Mouse (Mus musculus): ENCODE measurements around the gene Tpbgl. TPM values are rescaled to one million over a fixed set of nuclear protein-coding genes. Genes with fewer than 3 reads are reported as not detected.

Gene Tpbgl
- total and polyA plus RNA-seq, 2 experiments from 2014 or later: 0.86 to 2.1 TPM

DNA sequence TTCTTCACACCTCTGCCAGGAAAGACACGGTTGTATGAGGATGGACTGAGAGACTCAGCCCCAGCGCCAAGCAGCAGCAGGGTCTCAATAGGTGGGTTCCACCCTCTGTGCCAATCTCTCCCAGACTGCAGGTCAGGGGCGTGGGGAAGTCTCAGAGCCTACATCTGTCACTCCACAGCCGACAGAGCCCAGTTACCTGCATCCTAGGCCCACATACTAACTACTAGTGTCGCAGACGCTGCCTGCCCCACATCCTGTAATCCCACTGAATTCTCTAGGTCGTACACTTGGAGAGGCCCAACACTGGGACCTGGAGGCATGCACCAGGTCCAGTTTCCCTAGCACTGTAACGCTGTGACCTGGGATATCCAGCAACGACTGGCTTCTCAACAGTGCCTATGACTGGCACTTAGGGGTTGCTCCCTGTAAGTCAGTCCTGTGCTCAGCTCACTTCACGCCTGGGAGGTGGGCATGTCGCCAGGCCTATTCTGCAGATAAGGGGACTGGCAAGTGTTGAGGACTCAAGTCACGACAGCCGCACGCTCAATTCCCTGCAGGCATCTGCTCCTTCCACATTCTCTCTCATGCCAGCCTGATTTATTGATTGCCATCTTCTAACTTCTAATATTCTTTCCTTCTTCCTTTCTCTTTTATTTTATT is 34.8 kb upstream of the Tpbgl start:
- no peaks in the 10 kb centered on the region for H3K36me3 ChIP-seq (ENCODE audit: insufficient read depth)
- DNase-seq (peak; percentile 35), ATAC-seq (no peak)
- no peaks in the 10 kb centered on the region for H3K27me3 ChIP-seq (ENCODE audit: insufficient read depth, low read length)
- H3K9me3 ChIP-seq (ENCODE audit: low read length): no peaks in the 10 kb centered on the region
- H3K27ac ChIP-seq (ENCODE audit: low read depth, low read length): no peak overlapping the region
- H3K4me3 ChIP-seq (ENCODE audit: low read depth, low read length): no peak overlapping the region
- H3K9ac ChIP-seq: no peak overlapping the region
- no peaks in the 10 kb centered on the region for H3K4me1 ChIP-seq (ENCODE audit: insufficient read depth)
- TF ChIP-seq CTCF (IDR thresholded peaks at IDR 0.05; ENCODE audit: low read depth): no peak
- H3K4me2 ChIP-seq (ENCODE audit: low read depth): no peak overlapping the region
- WGBS: 58% methylated on average over 14 of the region's 14 CpGs

DNA sequence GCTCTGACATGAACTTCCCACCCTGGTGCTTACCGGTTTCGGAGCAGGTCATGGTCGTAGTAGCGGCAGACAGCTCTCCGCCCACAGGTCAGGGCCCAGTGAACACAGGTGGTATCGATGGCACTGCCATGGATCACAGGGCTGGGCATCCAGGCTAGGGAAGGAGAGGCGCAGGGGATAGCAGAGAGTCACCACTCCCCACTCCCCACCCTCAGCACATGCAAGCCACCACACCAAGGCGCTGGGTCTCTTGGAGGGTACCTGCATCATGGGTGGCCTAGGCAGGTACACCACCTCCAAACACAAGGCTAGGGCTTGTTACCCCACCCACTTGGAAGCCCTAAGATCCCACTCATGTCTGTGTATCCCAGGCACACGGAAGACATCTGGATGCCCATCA is 34.2 kb upstream of the Tpbgl start:
- no peak for TF ChIP-seq CTCF (IDR thresholded peaks at IDR 0.05; ENCODE audit: low read depth)
- DNase-seq: no peak
- no peak for ATAC-seq
- no peaks in the 10 kb centered on the region for H3K9me3 ChIP-seq (ENCODE audit: low read length)
- no peak overlapping the region for H3K27ac ChIP-seq (ENCODE audit: low read depth, low read length)
- H3K4me1 ChIP-seq (ENCODE audit: insufficient read depth): no peaks in the 10 kb centered on the region
- no peaks in the 10 kb centered on the region for H3K27me3 ChIP-seq (ENCODE audit: insufficient read depth, low read length)
- no peak overlapping the region for H3K4me2 ChIP-seq (ENCODE audit: low read depth)
- H3K36me3 ChIP-seq (ENCODE audit: insufficient read depth): no peaks in the 10 kb centered on the region
- H3K9ac ChIP-seq: no peak overlapping the region
- 94% methylated on average over 9 of the region's 9 CpGs for WGBS
- no peak overlapping the region for H3K4me3 ChIP-seq (ENCODE audit: low read depth, low read length)

DNA sequence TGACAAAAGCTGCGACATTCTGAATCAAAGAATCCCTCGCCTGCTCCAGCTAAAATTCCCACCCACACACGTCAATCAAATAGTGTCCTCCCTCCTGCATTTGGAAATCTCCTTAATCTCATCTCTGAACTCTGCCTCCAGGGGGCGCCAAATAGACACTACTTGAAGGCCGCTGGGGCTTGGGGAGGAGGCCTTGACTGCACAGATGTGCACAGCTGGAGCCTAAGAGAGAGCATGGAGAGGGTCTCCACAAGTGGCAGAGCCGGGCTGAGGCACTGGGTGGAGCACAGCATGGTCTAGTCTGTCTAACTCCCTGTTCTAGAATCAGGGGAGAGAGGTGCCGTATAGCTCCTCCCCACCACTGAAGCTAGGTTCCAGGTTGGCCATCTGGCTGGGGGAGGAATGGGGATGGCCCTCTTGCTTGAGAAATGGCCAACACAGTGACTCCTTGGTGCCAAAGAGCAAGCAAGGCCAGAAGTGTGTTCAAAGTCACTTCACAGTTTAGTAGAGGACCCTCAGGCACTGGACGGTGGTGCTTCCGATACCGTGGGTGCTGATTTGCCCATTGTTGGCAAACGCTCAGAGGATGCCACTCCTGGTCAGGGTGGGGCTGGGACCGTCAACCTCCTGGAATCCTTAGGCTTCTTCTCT is 32.6 kb upstream of the Tpbgl start:
- Histone ChIP-seq H3K27me3 (ENCODE audit: insufficient read depth, low read length) (no peaks in the 10 kb centered on the region), H3K9ac (no peak overlapping the region), H3K4me2 (ENCODE audit: low read depth) (no peak overlapping the region), H3K36me3 (ENCODE audit: insufficient read depth) (no peaks in the 10 kb centered on the region), H3K4me3 (ENCODE audit: low read depth, low read length) (no peak overlapping the region), H3K27ac (ENCODE audit: low read depth, low read length) (no peak overlapping the region), H3K9me3 (ENCODE audit: low read length) (no peaks in the 10 kb centered on the region), H3K4me1 (ENCODE audit: insufficient read depth) (no peaks in the 10 kb centered on the region)
- DNase-seq (peak; percentile 77), ATAC-seq (peak; percentile 66)
- WGBS: 47% methylated on average over 12 of the region's 12 CpGs
- TF ChIP-seq CTCF (IDR thresholded peaks at IDR 0.05; ENCODE audit: low read depth): peak; percentile 76

GRCm38 (mm10) chr7:99654244-99654643 is 27.3 kb upstream of the Tpbgl start:
- no peaks in the 10 kb centered on the region for H3K9me3 ChIP-seq (ENCODE audit: low read length)
- WGBS: 86% methylated on average over 11 of the region's 11 CpGs
- H3K36me3 ChIP-seq (ENCODE audit: insufficient read depth): no peaks in the 10 kb centered on the region
- no peak overlapping the region for H3K4me2 ChIP-seq (ENCODE audit: low read depth)
- H3K4me3 ChIP-seq (ENCODE audit: low read depth, low read length): no peak overlapping the region
- no peaks in the 10 kb centered on the region for H3K4me1 ChIP-seq (ENCODE audit: insufficient read depth)
- no peak for TF ChIP-seq CTCF (IDR thresholded peaks at IDR 0.05; ENCODE audit: low read depth)
- H3K9ac ChIP-seq: no peak overlapping the region
- ATAC-seq (no peak), DNase-seq (no peak)
- no peaks in the 10 kb centered on the region for H3K27me3 ChIP-seq (ENCODE audit: insufficient read depth, low read length)
- no peak overlapping the region for H3K27ac ChIP-seq (ENCODE audit: low read depth, low read length)

DNA sequence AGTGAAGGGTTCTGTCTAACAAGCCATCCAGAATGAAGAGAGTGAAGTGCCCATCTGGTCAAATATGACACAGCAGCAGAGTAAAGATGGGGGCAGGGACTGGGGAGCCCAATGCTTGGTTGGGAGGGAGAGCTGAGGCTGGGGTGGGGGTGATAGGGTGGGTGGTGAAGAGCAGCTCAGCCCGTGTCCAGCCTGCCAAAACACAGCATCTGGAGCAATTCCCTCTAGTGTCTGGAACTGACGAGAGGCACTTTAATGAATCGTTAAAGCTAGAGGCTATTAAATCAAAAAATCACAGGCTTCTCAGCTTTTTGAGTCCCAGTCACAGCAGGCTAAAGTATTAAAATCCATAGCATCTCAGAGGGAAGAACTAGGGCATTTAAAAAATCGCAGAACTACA is 22.7 kb upstream of the Tpbgl start:
- DNase-seq: no peak

GRCm38 (mm10) chr7:99648623-99649022 is 21.7 kb upstream of the Tpbgl start:
- no peaks in the 10 kb centered on the region for H3K27me3 ChIP-seq (ENCODE audit: insufficient read depth, low read length)
- H3K4me2 ChIP-seq (ENCODE audit: low read depth): no peak overlapping the region
- no peaks in the 10 kb centered on the region for H3K36me3 ChIP-seq (ENCODE audit: insufficient read depth)
- no peak for TF ChIP-seq CTCF (IDR thresholded peaks at IDR 0.05; ENCODE audit: low read depth)
- no peak overlapping the region for H3K27ac ChIP-seq (ENCODE audit: low read depth, low read length)
- no peak overlapping the region for H3K9ac ChIP-seq
- peak; percentile 35 for DNase-seq
- H3K9me3 ChIP-seq (ENCODE audit: low read length): no peaks in the 10 kb centered on the region
- no peak overlapping the region for H3K4me3 ChIP-seq (ENCODE audit: low read depth, low read length)
- H3K4me1 ChIP-seq (ENCODE audit: insufficient read depth): no peaks in the 10 kb centered on the region
- no peak for ATAC-seq
- 11% methylated on average over 6 of the region's 6 CpGs for WGBS

More for the DNA sequence above, 22.7 kb upstream of the Tpbgl start:
- no peak for TF ChIP-seq CTCF (IDR thresholded peaks at IDR 0.05; ENCODE audit: low read depth)
- Histone ChIP-seq H3K9ac (no peak overlapping the region), H3K4me1 (ENCODE audit: insufficient read depth) (no peaks in the 10 kb centered on the region), H3K9me3 (ENCODE audit: low read length) (no peaks in the 10 kb centered on the region), H3K27me3 (ENCODE audit: insufficient read depth, low read length) (no peaks in the 10 kb centered on the region), H3K4me3 (ENCODE audit: low read depth, low read length) (no peak overlapping the region), H3K4me2 (ENCODE audit: low read depth) (no peak overlapping the region), H3K27ac (ENCODE audit: low read depth, low read length) (no peak overlapping the region), H3K36me3 (ENCODE audit: insufficient read depth) (no peaks in the 10 kb centered on the region)
- WGBS: 21% methylated on average over 4 of the region's 4 CpGs
- peak; percentile 34; the same call in 1 of the 2 replicates for ATAC-seq

DNA sequence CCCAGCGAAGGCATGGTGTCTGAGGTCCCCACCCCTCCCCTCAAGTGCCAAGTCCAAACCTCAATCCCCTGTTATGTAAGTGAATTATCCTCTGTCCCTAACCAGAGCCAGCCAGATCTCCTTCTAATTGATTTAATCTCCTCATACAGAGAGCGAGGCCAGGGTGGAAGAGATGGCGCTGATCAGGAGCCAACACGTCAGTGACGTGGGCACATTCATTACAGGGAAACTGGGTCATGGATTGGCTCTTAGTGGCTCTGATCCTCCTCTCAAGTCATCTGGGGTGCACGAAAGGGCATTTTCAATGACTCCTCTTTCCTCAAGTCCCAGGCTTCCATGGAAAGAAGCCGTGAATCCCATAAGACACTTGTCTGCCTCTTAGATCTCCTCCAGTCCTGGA is 17.8 kb upstream of the Tpbgl start:
- no peak for TF ChIP-seq CTCF (IDR thresholded peaks at IDR 0.05; ENCODE audit: low read depth)
- 74% methylated on average over 7 of the region's 7 CpGs for WGBS
- no peak for ATAC-seq
- Histone ChIP-seq H3K27ac (ENCODE audit: low read depth, low read length) (no peak overlapping the region), H3K36me3 (ENCODE audit: insufficient read depth) (no peaks in the 10 kb centered on the region), H3K9me3 (ENCODE audit: low read length) (no peaks in the 10 kb centered on the region), H3K9ac (no peak overlapping the region), H3K4me2 (ENCODE audit: low read depth) (no peak overlapping the region), H3K27me3 (ENCODE audit: insufficient read depth, low read length) (no peaks in the 10 kb centered on the region), H3K4me1 (ENCODE audit: insufficient read depth) (no peaks in the 10 kb centered on the region), H3K4me3 (ENCODE audit: low read depth, low read length) (no peak overlapping the region)
- no peak for DNase-seq

Measured in forebrain, postnatal 0 days (tissue).